Mouse (Mus musculus): ENCODE data around the gene Atf3. TPM values are rescaled to one million over a fixed set of nuclear protein-coding genes. Genes with fewer than 3 reads are reported as not detected.
A peak's percentile ranks its signal among the peaks of the same experiment; 100 is the strongest.

Gene Atf3
- total RNA-seq, 2 experiments from 2014 or later: 1.6 to 1.7 TPM

DNA sequence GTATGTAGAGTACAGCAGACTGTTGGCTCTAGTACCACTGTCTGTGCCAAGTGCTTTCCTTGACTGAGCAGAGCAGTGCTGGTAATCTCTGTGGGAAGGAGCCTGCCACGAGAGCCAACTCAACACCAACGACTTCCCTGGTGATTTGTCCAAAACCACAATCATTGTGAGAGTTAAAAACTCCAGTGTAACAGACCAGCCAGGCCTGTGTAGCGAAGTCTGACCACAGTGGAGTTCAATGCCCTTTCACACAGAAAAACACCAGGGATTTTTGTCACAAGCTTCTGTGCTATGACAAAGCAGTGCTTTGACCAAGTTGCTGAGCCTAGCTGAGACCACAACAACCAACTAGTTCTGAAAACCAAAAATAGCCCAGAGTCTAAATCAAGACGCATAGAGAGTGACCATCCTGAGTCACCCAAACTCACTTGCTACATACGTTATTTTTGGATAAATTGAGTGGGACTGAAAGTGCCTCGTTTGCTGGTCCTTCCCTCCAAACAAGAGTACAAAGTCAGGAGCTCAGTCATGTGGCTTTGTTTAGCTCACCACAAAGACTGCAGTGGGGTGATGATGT is 12.6 kb upstream of the Atf3 start:
- no peak for DNase-seq (ENCODE audit: low spot score in 2 of 2)

GRCm38 (mm10) chr1:191226570-191226969 is 8.7 kb upstream of the Atf3 start:
- no peak for DNase-seq (ENCODE audit: low spot score in 2 of 2)

GRCm38 (mm10) chr1:191225771-191226170 is 7.9 kb upstream of the Atf3 start:
- no peak for DNase-seq (ENCODE audit: low spot score in 2 of 2)

DNA sequence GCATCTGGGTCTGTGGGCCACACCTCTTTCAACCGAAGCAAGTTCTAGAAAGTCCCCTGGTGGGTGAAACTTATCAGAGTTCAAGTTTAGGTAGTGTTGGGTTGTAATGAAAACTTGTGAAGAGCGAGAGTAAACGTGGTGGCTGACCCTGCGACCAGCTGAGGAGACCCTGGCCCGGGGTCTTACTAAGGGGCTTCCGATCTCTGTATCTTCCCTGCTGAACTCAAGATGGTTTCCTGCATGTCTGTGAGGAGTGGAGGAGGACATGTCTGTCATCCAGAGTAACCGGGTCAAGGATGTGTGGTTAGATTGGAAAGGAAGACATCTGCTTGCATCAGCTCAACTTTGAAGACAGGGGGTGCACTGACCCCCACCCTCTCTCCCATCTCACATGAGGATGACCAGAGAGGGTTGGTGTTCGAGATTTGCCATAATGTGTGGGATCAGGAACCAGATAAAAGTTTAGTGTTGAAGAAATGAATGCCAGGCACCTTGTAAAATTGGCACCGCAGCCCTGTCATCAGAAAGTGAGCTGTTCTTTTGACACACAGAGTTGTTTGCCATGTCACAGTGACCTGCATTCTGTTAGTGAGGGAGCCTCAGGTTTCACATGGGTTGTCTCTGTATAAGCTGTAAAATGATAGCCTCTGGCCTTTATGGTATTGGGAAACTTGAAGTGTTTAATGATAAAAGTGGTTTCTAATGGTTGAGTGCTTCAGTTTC is 7.3 kb upstream of the Atf3 start:
- DNase-seq (ENCODE audit: low spot score in 2 of 2): no peak

- DNase-seq (ENCODE audit: low spot score in 2 of 2): peak; percentile 86 to 95
Observed at GRCm38 (mm10) chr1:191224302-191224980, 6.6 kb upstream of the Atf3 start.

GRCm38 (mm10) chr1:191223930-191224301 is 6.1 kb upstream of the Atf3 start:
- no peak for DNase-seq (ENCODE audit: low spot score in 2 of 2)

- DNase-seq (ENCODE audit: low spot score in 2 of 2): peak in 1 of 2 experiments; percentile 49
Observed at GRCm38 (mm10) chr1:191222031-191222430, 4.2 kb upstream of the Atf3 start.

GRCm38 (mm10) chr1:191220588-191220987 is 2.7 kb upstream of the Atf3 start:
- no peak for DNase-seq (ENCODE audit: low spot score in 2 of 2)

GRCm38 (mm10) chr1:191219748-191220147 is 1.9 kb upstream of the Atf3 start:
- no peak for DNase-seq (ENCODE audit: low spot score in 2 of 2)

- no peak for DNase-seq (ENCODE audit: low spot score in 2 of 2)
Observed at GRCm38 (mm10) chr1:191218583-191218982, 744 bp upstream of the Atf3 start.

GRCm38 (mm10) chr1:191215776-191216661 is 1.8 kb downstream of the Atf3 start:
- no peak for DNase-seq (ENCODE audit: low spot score in 2 of 2)

DNA sequence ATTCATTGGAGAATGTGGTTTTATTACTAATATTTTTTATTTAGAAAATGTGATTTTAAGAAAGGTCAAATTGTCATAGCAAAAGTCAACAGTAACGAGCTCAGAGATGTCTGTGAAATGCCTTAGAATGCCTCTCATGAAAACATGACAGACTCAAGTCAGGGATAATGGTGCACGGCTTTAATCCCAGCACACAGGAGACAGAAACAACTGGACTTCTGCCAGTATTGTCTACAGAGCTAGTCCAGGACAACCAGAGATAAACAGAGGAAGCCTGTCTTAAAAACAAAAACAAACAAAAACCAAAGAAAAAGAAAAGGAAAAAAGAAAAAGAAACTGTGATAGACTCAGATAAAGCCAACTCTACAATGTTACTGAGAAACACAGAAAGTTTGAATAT is 6.7 kb downstream of the Atf3 start:
- DNase-seq (ENCODE audit: low spot score in 2 of 2): no peak

DNA sequence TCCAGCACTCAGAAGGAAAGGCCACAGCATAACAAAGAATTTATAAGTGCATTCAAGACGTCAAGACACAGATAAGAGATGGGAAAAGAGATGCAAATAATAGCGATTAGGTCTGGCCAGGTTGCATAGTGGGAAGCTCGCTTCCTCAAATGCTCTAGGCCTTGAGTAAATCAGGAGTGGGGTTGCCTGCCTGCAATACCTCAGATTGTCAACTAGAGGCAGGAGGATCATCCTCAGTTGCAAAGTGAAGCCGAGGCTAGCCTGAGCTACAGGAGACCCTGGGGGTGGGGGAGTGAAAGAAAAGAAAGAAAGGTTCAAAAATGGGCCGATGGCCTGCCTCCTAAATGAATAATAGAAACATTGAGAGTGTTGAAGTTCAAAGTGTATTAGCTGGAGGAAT is 12.0 kb downstream of the Atf3 start:
- DNase-seq (ENCODE audit: low spot score in 2 of 2): no peak

GRCm38 (mm10) chr1:191204876-191205275 is 13.0 kb downstream of the Atf3 start:
- no peak for DNase-seq (ENCODE audit: low spot score in 2 of 2)

- no peak for DNase-seq (ENCODE audit: low spot score in 2 of 2)
Observed at GRCm38 (mm10) chr1:191203496-191203895, 14.3 kb downstream of the Atf3 start.

- no peak for DNase-seq (ENCODE audit: low spot score in 2 of 2)
Observed at GRCm38 (mm10) chr1:191202208-191202952, 15.5 kb downstream of the Atf3 start.

- no peak for DNase-seq (ENCODE audit: low spot score in 2 of 2)
Observed at GRCm38 (mm10) chr1:191200816-191201602, 16.8 kb downstream of the Atf3 start.

GRCm38 (mm10) chr1:191197916-191198315 is 19.9 kb downstream of the Atf3 start:
- DNase-seq (ENCODE audit: low spot score in 2 of 2): no peak

GRCm38 (mm10) chr1:191196016-191196415 is 21.8 kb downstream of the Atf3 start:
- no peak for DNase-seq (ENCODE audit: low spot score in 2 of 2)
